Mouse (Mus musculus) forebrain, postnatal 0 days (tissue): ENCODE measurements around the gene Armh3. TPM values are rescaled to one million over a fixed set of nuclear protein-coding genes. Genes with fewer than 3 reads are reported as not detected.
A peak's percentile ranks its signal among the peaks of the same experiment; 100 is the strongest.

Experiments
- ATAC-seq: fragments of 200-750 bp; cut with Nextera tagmentation; 2 replicates; pipeline ENCODE4 v1.8.0; 2017; ENCODE audit warnings: mild to moderate bottlenecking, moderate library complexity
- DNase-seq: peaks from one replicate; pipeline ENCODE4 v3.0.0-alpha.2; 2015
- H3K27ac ChIP-seq: fragments of 300-500 bp; sonication (generic); 2 replicates; pipeline ENCODE4 v1.5.1; 2014; ENCODE audit warnings: low read depth, mild to moderate bottlenecking, antibody characterized with exemption, low read length, moderate library complexity, mixed read lengths
- H3K27me3 ChIP-seq: fragments of 300-500 bp; sonication (generic); 2 replicates; pipeline ENCODE4 v1.6.1; 2014; ENCODE audit warnings: mild to moderate bottlenecking, low read length, mixed read lengths; ENCODE audit not compliant: insufficient read depth
- H3K36me3 ChIP-seq: fragments of 300-500 bp; sonication (generic); 2 replicates; pipeline ENCODE4 v1.6.1; 2014; ENCODE audit warnings: mild to moderate bottlenecking, moderate library complexity; ENCODE audit not compliant: insufficient read depth
- H3K4me1 ChIP-seq: fragments of 300-500 bp; sonication (generic); 2 replicates; pipeline ENCODE4 v1.6.1; 2014; ENCODE audit warnings: antibody characterized with exemption; ENCODE audit not compliant: insufficient read depth
- H3K4me2 ChIP-seq: fragments of 300-500 bp; sonication (generic); 2 replicates; pipeline ENCODE4 v1.6.1; 2014; ENCODE audit warnings: low read depth, mild to moderate bottlenecking, moderate library complexity
- H3K4me3 ChIP-seq: fragments of 300-500 bp; sonication (generic); 2 replicates; pipeline ENCODE4 v1.5.1; 2014; ENCODE audit warnings: low read depth, low read length, mixed read lengths
- H3K9ac ChIP-seq: fragments of 300-500 bp; sonication (generic); 2 replicates; pipeline ENCODE4 v1.6.1; 2014; ENCODE audit warnings: mild to moderate bottlenecking
- H3K9me3 ChIP-seq: fragments of 300-500 bp; sonication (generic); 2 replicates; pipeline ENCODE4 v1.6.1; 2016; ENCODE audit warnings: low read length
- CTCF ChIP-seq: sonication (generic); IDR thresholded peaks from 2 replicates; pipeline ENCODE4 v1.5.1; 2016; ENCODE audit warnings: antibody characterized with exemption, control low read depth, low read depth
- WGBS: fragments of 180-500 bp; shearing (Covaris S2); extraction: QIAGEN DNeasy Blood & Tissue Kit; methylation state at CpG from one replicate; pipeline ENCODE4 v1.1.7; 2014; 5-methylcytosine and 5-hydroxymethylcytosine counted together
- polyA plus RNA-seq: library from polyadenylated mRNA; unstranded; fragments of >200 nt; fragmentation: Nextera tagmentation; extraction: Ambion mirVana; gene quantifications from 2 replicates; pipeline ENCODE4 v1.2.1, GENCODE M21; 2015
- total RNA-seq: library from RNA; depleted of rRNA; stranded (reverse); fragments of >200 nt; gene quantifications from 2 replicates; pipeline ENCODE4 v1.2.3, GENCODE M21; 2014; rRNA removed

Gene Armh3
- total and polyA plus RNA-seq, 2 experiments from 2014 or later = 20.9 to 22.5 TPM

DNA sequence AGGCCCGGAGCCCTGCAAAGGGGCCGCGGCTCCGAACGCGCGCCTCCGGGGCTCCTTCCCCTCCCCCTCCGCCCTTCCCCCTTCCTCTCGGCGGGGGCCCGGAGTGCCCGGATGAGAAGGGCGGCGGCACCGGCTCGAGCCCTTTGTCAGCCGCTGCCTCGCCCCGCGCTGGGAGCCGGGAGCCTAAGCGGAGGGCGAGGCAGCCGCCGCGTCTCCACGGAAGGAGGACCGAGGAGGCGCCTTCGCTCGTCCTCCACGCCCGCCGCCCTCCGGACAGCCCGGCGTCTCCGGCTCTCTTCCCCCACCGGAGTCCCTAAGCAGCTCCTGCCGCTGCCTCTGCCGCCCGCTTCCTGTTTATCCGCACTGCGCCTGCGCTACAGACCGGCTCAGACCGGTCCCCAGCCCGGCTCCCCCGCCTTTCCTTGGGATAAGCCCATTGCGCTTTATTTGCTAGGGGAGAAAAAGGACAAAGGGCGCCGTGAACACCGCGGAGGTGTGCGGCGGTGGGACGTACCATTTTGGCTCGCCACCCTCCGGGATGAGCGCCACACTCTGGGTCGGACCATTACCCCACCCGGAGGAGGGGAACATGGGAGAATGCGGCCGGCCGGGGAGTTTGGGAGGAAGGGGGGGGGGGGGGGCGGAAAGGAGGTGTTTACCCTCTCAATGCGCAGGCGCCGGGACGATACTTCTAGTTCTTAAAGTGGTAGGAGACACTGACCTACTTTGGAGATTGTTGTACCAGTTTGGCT is 214.9 kb downstream of the Armh3 start, which contains the start of gene Mgea5:
Gene Mgea5, minus strand, starts transcription at position 657 of the 752 bp plus-strand sequence.
- Histone ChIP-seq H3K36me3 (peaks cover 7% of the 10 kb centered on the region), H3K9ac (peak within 1 kb of the TSS; percentile 97), H3K4me1 (peaks cover 22% of the 10 kb centered on the region), H3K9me3 (no peaks in the 10 kb centered on the region), H3K27ac (peak within 1 kb of the TSS; percentile 100), H3K27me3 (no peaks in the 10 kb centered on the region), H3K4me3 (peak within 1 kb of the TSS; percentile 100), H3K4me2 (peak within 1 kb of the TSS; percentile 52)
- TF ChIP-seq CTCF = peak; percentile 22; the same call in 1 of the 2 replicates
- WGBS = 3% methylated on average over 59 of the region's 71 CpGs
- peak; percentile 99 for DNase-seq
- ATAC-seq = peak; percentile 96

GRCm38 (mm10) chr19:45782315-45783001 is 215.8 kb downstream of the Armh3 start:
- peak; percentile 59 for DNase-seq
- Histone ChIP-seq H3K4me3 (peak overlapping the region; percentile 100), H3K27me3 (no peaks in the 10 kb centered on the region), H3K4me2 (peak overlapping the region; percentile 51), H3K9ac (peak overlapping the region; percentile 97), H3K36me3 (peaks cover 14% of the 10 kb centered on the region), H3K9me3 (no peaks in the 10 kb centered on the region), H3K4me1 (peaks cover 22% of the 10 kb centered on the region), H3K27ac (peak overlapping the region; percentile 100)
- peak; percentile 14 for ATAC-seq
- under 1% methylated on average over 34 of the region's 36 CpGs for WGBS
- TF ChIP-seq CTCF = no peak

- H3K4me1 ChIP-seq = peaks cover 22% of the 10 kb centered on the region
- WGBS = 53% methylated on average over 8 of the region's 8 CpGs
- 0 out of 2 replicates have a peak, but pooled peaks have one; percentile 17 for TF ChIP-seq CTCF
Measured at GRCm38 (mm10) chr19:45781676-45782075, 216.6 kb downstream of the Armh3 start.

GRCm38 (mm10) chr19:45780350-45780915 is 217.9 kb downstream of the Armh3 start:
- no peak for DNase-seq
- H3K4me1 ChIP-seq = peaks cover 22% of the 10 kb centered on the region
- no peaks in the 10 kb centered on the region for H3K9me3 ChIP-seq
- WGBS = 89% methylated on average over 13 of the region's 13 CpGs
- H3K4me3 ChIP-seq = peak overlapping the region; percentile 100; the same call in 1 of the 2 replicates
- H3K27me3 ChIP-seq = no peaks in the 10 kb centered on the region
- ATAC-seq = no peak
- H3K27ac ChIP-seq = no peak overlapping the region
- H3K4me2 ChIP-seq = peak overlapping the region; percentile 51
- H3K36me3 ChIP-seq = peaks cover 27% of the 10 kb centered on the region
- H3K9ac ChIP-seq = no peak overlapping the region
- no peak for TF ChIP-seq CTCF

More at GRCm38 (mm10) chr19:45781676-45782075, 216.6 kb downstream of the Armh3 start:
- ATAC-seq = no peak
- H3K9ac ChIP-seq = peak overlapping the region; percentile 97; the same call in 1 of the 2 replicates
- H3K27me3 ChIP-seq = no peaks in the 10 kb centered on the region
- peak overlapping the region; percentile 51 for H3K4me2 ChIP-seq
- no peaks in the 10 kb centered on the region for H3K9me3 ChIP-seq
- no peak for DNase-seq
- peaks cover 18% of the 10 kb centered on the region for H3K36me3 ChIP-seq
- no peak overlapping the region for H3K27ac ChIP-seq
- peak overlapping the region; percentile 100 for H3K4me3 ChIP-seq

GRCm38 (mm10) chr19:45775486-45775885 is 222.8 kb downstream of the Armh3 start:
- Histone ChIP-seq H3K9me3 (no peaks in the 10 kb centered on the region), H3K4me3 (no peak overlapping the region), H3K4me1 (0 out of 2 replicates have a peak, but pooled peaks cover 10% of the 10 kb centered on the region), H3K9ac (no peak overlapping the region), H3K4me2 (no peak overlapping the region), H3K27ac (no peak overlapping the region), H3K36me3 (peaks cover 69% of the 10 kb centered on the region), H3K27me3 (no peaks in the 10 kb centered on the region)
- ATAC-seq (no peak), DNase-seq (no peak)
- WGBS = 82% methylated on average over 2 of the region's 2 CpGs
- no peak for TF ChIP-seq CTCF

DNA sequence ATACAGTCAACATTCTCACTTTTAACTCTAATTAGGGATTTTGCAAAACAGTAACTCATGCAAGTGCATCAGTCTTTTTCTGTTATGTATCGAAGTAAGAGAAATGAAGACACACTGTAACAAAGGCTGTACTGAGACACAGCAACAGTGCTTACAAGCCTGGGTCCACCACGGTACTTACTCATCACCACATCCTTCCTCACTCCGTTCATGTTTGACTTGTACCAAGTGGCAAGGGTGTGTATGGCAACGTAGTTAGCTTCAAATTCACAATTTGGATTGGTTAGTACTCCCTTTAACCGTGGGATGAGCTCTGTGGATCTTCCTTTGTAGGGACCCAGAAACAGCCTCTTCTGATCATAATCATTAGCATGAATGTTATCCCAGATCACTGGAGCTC is 226.8 kb downstream of the Armh3 start:
- H3K27me3 ChIP-seq = no peaks in the 10 kb centered on the region
- H3K9ac ChIP-seq = no peak overlapping the region
- DNase-seq = no peak
- no peak overlapping the region for H3K27ac ChIP-seq
- H3K4me3 ChIP-seq = no peak overlapping the region
- H3K4me2 ChIP-seq = no peak overlapping the region
- no peaks in the 10 kb centered on the region for H3K9me3 ChIP-seq
- TF ChIP-seq CTCF = no peak
- WGBS = 93% methylated on average over 5 of the region's 5 CpGs
- no peak for ATAC-seq
- peaks cover 85% of the 10 kb centered on the region for H3K36me3 ChIP-seq
- no peaks in the 10 kb centered on the region for H3K4me1 ChIP-seq

Other genes with a start within 250 kb of the Armh3 start
- 34.7 and 55.2 TPM in 2 replicates for gene Npm3, start 248.9 kb downstream of the Armh3 start, total RNA-seq
- gene Npm3, start 248.9 kb downstream of the Armh3 start, polyA plus RNA-seq = 7.8 and 11.5 TPM in 2 replicates
- 214 and 247 TPM in 2 replicates for gene Mgea5, start 214.7 kb downstream of the Armh3 start, total RNA-seq
- 46.8 and 67.8 TPM in 2 replicates for gene Mgea5, start 214.7 kb downstream of the Armh3 start, polyA plus RNA-seq
- 30.6 and 42.8 TPM in 2 replicates for gene Kcnip2, start 182.4 kb downstream of the Armh3 start, total RNA-seq
- gene Kcnip2, start 182.4 kb downstream of the Armh3 start, polyA plus RNA-seq = 29.4 and 30.3 TPM in 2 replicates
- 5.3 and 7.0 TPM in 2 replicates for gene Hps6, start 5.0 kb upstream of the Armh3 start, total RNA-seq
- 3.6 and 4.6 TPM in 2 replicates for gene Hps6, start 5.0 kb upstream of the Armh3 start, polyA plus RNA-seq
- 10.6 and 11.2 TPM in 2 replicates for gene Pprc1, start 46.4 kb upstream of the Armh3 start, total RNA-seq
- 9.0 and 11.3 TPM in 2 replicates for gene Pprc1, start 46.4 kb upstream of the Armh3 start, polyA plus RNA-seq
- 140 and 162 TPM in 2 replicates for gene Ldb1, start 46.7 kb upstream of the Armh3 start, total RNA-seq
- 82.6 and 90.4 TPM in 2 replicates for gene Ldb1, start 46.7 kb upstream of the Armh3 start, polyA plus RNA-seq
- gene Nolc1, start 77.4 kb upstream of the Armh3 start, total RNA-seq = 38.0 and 51.6 TPM in 2 replicates
- 49.7 and 67.3 TPM in 2 replicates for gene Nolc1, start 77.4 kb upstream of the Armh3 start, polyA plus RNA-seq
- not detected in 2 replicates for gene Elovl3, start 133.4 kb upstream of the Armh3 start, total RNA-seq
- gene Elovl3, start 133.4 kb upstream of the Armh3 start, polyA plus RNA-seq = 0.11 TPM in 1 of 2 replicates, not detected in the other
- gene Pitx3, start 149.8 kb upstream of the Armh3 start, total RNA-seq = 0.31 TPM in 1 of 2 replicates, not detected in the other
- 0.41 TPM in 1 of 2 replicates, not detected in the other for gene Pitx3, start 149.8 kb upstream of the Armh3 start, polyA plus RNA-seq
- 44.9 and 54.4 TPM in 2 replicates for gene Gbf1, start 154.0 kb upstream of the Armh3 start, total RNA-seq
- gene Gbf1, start 154.0 kb upstream of the Armh3 start, polyA plus RNA-seq = 29.7 and 41.9 TPM in 2 replicates